Mouse (Mus musculus) heart, embryonic 15.5 days (tissue): Measurements from ENCODE around the gene Ctf2. TPM values are rescaled to one million over a fixed set of nuclear protein-coding genes. Genes with fewer than 3 reads are reported as not detected.

Experiments
- ATAC-seq: fragments of 200-750 bp; cut with Nextera tagmentation; replicated peaks from 2 replicates; pipeline ENCODE4 v1.8.0; 2017; ENCODE audit warnings: low read depth, moderate TSS enrichment; ENCODE audit not compliant: insufficient number of reproducible peaks, insufficient read depth, low FRiP score
- H3K27ac ChIP-seq: fragments of 300-500 bp; sonication (generic); 2 replicates; pipeline ENCODE4 v1.5.1; 2015; ENCODE audit warnings: mild to moderate bottlenecking, inconsistent platforms
- H3K27me3 ChIP-seq: fragments of 300-500 bp; sonication (generic); 2 replicates; pipeline ENCODE4 v1.6.1; 2015; ENCODE audit warnings: inconsistent platforms
- H3K36me3 ChIP-seq: fragments of 300-500 bp; sonication (generic); 2 replicates; pipeline ENCODE4 v1.6.1; 2015; ENCODE audit warnings: mild to moderate bottlenecking, inconsistent platforms
- H3K4me1 ChIP-seq: fragments of 300-500 bp; sonication (generic); replicated peaks from 2 replicates; pipeline ENCODE4 v1.6.1; 2015; ENCODE audit warnings: inconsistent platforms
- H3K4me2 ChIP-seq: fragments of 300-500 bp; sonication (generic); 2 replicates; pipeline ENCODE4 v1.6.1; 2015; ENCODE audit warnings: inconsistent platforms, mild to moderate bottlenecking, moderate library complexity
- H3K4me3 ChIP-seq: fragments of 300-500 bp; sonication (generic); 2 replicates; pipeline ENCODE4 v1.5.1; 2015; ENCODE audit warnings: mild to moderate bottlenecking, inconsistent platforms
- H3K9ac ChIP-seq: fragments of 300-500 bp; sonication (generic); 2 replicates; pipeline ENCODE4 v1.6.1; 2015; ENCODE audit warnings: mild to moderate bottlenecking, inconsistent platforms
- H3K9me3 ChIP-seq: fragments of 300-500 bp; sonication (generic); replicated peaks from 2 replicates; pipeline ENCODE4 v1.6.1; 2016; ENCODE audit warnings: inconsistent platforms
- WGBS: fragments of 180-500 bp; shearing (Covaris S2); methylation state at CpG from one replicate; pipeline ENCODE4 v1.1.7; 2015; ENCODE audit warnings: mixed read lengths; 5-methylcytosine and 5-hydroxymethylcytosine counted together
- polyA plus RNA-seq: library from polyadenylated mRNA; unstranded; fragments of >200 nt; fragmentation: Nextera tagmentation; extraction: Ambion mirVana; gene quantifications from 2 replicates; pipeline ENCODE4 v1.2.1, GENCODE M21; 2015

Ctf2 gene
- polyA plus RNA-seq, 1 experiment from 2014 or later: 0.20 TPM

DNA sequence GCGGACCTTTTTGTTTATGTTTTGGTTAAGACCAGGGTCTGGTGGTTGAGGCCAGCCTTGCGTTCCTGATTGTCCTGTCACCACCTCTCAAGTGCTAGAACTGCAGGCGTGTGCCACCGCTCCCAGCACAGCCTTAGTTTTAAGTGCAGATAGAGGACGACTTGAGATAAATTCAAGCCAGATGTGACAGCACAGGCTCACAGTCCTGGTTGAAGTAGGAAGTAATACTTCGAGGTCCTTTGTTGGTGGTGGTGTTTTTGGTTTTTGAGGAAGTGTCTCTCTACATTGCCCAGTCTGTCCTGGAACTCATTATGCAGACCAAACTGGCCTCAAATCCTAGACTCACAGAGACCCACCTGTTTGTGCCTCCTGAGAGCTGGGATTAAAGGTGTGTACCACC lies 27.8 kb upstream of the Ctf2 start:
- H3K9ac ChIP-seq: no peak overlapping the region
- peaks cover 18% of the 10 kb centered on the region for H3K4me1 ChIP-seq
- no peak for ATAC-seq
- whole genome bisulfite sequencing: 16% methylated on average over 6 of the region's 6 CpGs
- H3K4me3 ChIP-seq: no peak overlapping the region
- H3K9me3 ChIP-seq: no peaks in the 10 kb centered on the region
- peak overlapping the region; percentile 35; the same call in 1 of the 2 replicates for H3K4me2 ChIP-seq
- no peaks in the 10 kb centered on the region for H3K27me3 ChIP-seq
- H3K27ac ChIP-seq: 0 out of 2 replicates have a peak overlapping the region, but pooled peaks have one; percentile 4
- H3K36me3 ChIP-seq: peaks cover 30% of the 10 kb centered on the region

DNA sequence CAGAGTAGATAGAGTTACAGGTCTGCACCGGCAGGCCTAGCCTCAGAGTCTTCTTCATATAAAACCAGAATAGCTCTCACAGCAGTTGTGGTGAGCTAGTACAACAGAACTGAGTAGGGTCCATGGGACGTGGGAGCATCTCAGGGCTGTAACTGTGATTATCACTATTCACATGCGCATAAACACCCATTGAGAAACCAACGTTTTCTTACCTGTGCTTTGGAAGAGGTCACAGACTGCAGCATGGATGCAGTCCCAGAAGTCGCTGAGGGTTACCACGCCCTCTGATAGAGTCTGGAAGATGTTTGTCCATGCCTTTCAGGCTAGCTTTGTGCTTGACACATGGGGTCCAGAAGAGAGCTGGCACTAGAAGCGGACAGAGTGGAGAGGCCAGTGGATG lies 21.8 kb upstream of the Ctf2 start:
- H3K4me1 ChIP-seq: no peaks in the 10 kb centered on the region
- H3K27ac ChIP-seq: no peak overlapping the region
- peaks cover 57% of the 10 kb centered on the region for H3K36me3 ChIP-seq
- no peak overlapping the region for H3K4me3 ChIP-seq
- H3K9ac ChIP-seq: no peak overlapping the region
- whole genome bisulfite sequencing: 92% methylated on average over 7 of the region's 7 CpGs
- no peaks in the 10 kb centered on the region for H3K9me3 ChIP-seq
- no peak for ATAC-seq
- H3K27me3 ChIP-seq: no peaks in the 10 kb centered on the region
- no peak overlapping the region for H3K4me2 ChIP-seq

DNA sequence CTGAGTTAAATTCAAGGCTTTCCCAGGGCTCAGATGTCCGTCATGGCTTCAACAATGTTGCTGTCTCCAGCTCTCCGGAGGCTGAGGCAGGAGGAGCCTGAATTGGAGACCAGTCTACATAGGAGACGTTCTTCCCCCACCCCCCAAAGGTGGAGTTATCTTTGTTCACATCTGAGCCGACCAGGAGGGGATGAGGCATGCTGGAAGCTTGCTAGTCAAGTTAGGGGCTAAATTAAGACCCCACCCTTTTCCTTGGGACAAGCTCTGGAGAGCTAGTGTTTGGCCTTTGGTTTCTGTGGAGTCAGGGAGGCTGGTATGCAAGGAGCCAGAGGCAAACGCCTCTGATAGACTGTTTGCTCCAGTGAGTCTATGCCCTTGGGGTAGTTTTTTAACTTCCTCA lies 21.2 kb upstream of the Ctf2 start:
- Histone ChIP-seq H3K9ac (no peak overlapping the region), H3K4me1 (no peaks in the 10 kb centered on the region), H3K36me3 (peaks cover 63% of the 10 kb centered on the region), H3K27ac (no peak overlapping the region), H3K4me3 (no peak overlapping the region), H3K27me3 (no peaks in the 10 kb centered on the region), H3K4me2 (no peak overlapping the region), H3K9me3 (no peaks in the 10 kb centered on the region)
- no peak for ATAC-seq
- 65% methylated on average over 5 of the region's 5 CpGs for WGBS

DNA sequence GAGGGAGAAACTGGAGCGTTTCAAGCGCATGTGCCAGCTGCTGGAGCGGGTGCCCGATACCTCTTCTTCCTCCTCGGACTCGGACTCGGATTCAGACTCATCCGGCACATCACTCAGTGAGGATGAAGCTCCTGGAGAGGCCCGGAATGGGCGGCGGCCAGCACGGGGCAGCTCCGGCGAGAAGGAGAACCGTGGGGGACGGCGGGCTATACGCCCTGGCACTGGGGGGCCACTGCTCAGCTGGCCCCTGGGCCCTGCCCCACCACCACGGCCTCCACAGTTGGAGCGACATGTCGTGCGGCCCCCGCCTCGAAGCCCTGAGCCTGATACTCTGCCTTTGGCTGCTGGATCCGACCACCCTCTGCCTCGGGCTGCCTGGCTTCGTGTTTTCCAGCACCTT lies 20.1 kb upstream of the Ctf2 start:
- Histone ChIP-seq H3K9ac (no peak overlapping the region), H3K36me3 (peaks cover 59% of the 10 kb centered on the region), H3K4me2 (no peak overlapping the region), H3K27me3 (no peaks in the 10 kb centered on the region), H3K4me3 (no peak overlapping the region), H3K4me1 (peaks cover 8% of the 10 kb centered on the region; the same call in 1 of the 2 replicates), H3K27ac (no peak overlapping the region), H3K9me3 (no peaks in the 10 kb centered on the region)
- no peak for ATAC-seq
- WGBS: 93% methylated on average over 27 of the region's 27 CpGs

DNA sequence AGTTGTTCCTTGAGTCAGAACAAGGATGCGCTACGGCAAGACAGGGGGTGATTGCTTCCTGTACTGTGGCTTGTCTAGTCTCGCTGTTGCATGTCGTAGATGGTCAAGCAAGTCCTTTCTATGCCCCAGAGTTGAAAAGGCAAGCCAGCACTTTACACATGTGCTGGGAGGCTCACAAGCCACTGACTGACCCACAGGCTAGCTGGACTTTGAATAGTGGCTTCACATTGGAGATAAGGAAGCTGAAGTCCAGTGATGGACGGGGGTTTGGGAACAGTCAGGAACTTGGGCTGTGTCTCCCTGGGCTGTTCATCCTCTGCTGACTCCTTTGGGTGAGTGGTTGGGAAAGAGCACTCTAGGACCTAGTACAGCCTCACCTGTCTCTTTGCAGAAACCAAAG lies 19.7 kb upstream of the Ctf2 start:
- peaks cover 55% of the 10 kb centered on the region for H3K36me3 ChIP-seq
- ATAC-seq: no peak
- peaks cover 13% of the 10 kb centered on the region; the same call in 1 of the 2 replicates for H3K4me1 ChIP-seq
- no peaks in the 10 kb centered on the region for H3K9me3 ChIP-seq
- WGBS: 89% methylated on average over 5 of the region's 5 CpGs
- no peak overlapping the region for H3K4me2 ChIP-seq
- H3K27ac ChIP-seq: no peak overlapping the region
- H3K4me3 ChIP-seq: no peak overlapping the region
- H3K9ac ChIP-seq: no peak overlapping the region
- no peaks in the 10 kb centered on the region for H3K27me3 ChIP-seq

DNA sequence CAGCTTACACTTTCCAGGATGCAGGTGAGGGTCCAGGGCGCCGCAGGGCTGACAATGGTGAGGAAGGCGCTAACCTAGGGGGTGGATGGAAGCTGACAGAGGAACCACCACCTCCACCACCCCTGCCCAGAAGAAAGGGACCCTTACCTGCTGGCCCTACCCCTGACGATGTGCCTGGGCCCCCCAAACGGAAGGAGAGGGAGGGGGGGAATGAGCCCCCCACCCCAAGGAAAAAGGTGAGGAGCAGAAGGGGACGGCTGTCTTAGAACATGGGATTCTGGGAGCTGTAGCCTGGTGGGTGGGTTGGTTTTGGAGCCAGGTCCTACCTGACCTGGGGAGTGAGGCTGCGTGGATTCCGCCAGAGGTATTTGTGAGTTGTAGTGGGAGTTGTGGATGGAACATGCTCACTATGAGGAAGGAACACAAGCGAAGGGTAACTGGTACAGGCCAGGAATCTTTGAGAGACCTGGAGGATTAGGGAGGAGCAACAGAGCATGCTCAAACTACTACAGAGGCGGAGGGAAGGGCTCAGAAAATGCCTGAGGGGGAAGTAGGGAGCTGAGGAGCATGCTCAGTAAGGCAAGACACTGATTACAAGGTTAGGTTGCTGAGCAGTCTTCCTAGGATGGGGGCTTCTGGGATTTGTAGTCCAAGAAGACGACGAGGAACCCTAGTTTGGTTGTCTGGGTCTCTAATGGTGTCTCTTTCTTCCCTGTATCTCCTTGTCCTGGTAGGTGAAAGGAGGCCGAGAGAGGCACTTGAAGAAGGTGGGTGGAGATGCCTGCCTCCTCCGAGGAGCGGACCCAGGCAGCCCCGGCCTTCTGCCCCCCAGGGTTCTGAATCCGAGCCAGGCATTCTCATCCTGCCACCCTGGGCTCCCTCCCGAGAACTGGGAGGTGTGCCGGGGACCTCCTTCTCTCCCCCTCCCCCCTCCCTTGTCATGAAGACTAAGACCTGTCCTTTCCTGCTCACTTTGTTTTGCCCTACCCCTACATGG lies 18.5 kb upstream of the Ctf2 start:
- Histone ChIP-seq H3K4me1 (peaks cover 13% of the 10 kb centered on the region; the same call in 1 of the 2 replicates), H3K4me3 (no peak overlapping the region), H3K9me3 (no peaks in the 10 kb centered on the region), H3K4me2 (no peak overlapping the region), H3K27ac (no peak overlapping the region), H3K36me3 (peaks cover 51% of the 10 kb centered on the region), H3K9ac (no peak overlapping the region), H3K27me3 (no peaks in the 10 kb centered on the region)
- 85% methylated on average over 19 of the region's 19 CpGs for WGBS
- ATAC-seq: no peak

DNA sequence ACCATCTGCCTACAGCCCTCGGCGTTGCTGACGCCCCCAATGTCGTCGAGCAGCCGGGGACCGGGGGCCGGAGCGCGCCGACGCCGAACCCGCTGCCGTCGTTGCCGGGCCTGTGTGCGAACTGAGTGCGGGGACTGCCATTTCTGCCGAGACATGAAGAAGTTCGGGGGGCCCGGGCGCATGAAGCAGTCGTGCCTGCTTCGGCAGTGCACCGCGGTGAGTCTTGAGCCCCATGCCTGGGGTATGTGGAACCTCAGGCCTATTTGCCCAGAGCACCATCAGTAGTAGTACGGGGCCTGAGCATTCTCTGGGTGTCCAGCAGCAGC lies 16.2 kb upstream of the Ctf2 start:
- Histone ChIP-seq H3K4me2 (no peak overlapping the region; the same call in 1 of the 2 replicates), H3K36me3 (peaks cover 43% of the 10 kb centered on the region)

DNA sequence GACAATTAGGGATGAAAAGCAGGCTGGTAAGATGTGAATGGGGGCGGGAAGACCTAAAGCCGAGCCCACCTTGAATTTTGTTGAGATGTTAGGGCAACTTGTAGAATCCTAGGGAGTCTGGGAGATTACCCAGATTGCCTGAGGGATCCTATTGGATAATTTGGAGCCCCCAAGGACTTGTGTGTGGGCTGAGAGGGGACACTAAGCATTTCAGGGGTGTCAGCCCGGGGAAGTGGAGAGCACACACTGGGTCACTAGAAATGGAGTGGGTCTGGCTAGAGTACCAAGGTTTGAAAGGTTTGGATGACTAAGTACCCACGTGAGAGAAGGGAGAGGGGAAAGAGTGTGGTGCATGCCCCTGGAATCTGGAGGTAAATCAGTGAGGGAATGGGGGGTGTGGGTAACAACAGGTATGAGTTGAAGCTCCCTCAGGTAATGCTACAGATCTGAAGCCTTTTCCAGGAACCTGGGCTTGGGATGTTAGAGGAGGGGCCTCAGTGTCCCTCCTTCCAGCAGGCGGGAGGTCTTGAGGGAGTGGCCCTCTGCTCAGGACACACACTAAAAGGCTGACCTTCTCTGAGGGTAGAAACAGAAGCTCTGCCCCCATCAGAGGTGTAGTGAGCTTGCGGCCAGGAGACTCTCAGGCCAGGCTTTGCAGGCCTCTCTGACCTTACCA lies 15.7 kb upstream of the Ctf2 start:
- Histone ChIP-seq H3K4me3 (peak overlapping the region; percentile 82), H3K9me3 (no peaks in the 10 kb centered on the region), H3K36me3 (peaks cover 38% of the 10 kb centered on the region), H3K27me3 (no peaks in the 10 kb centered on the region), H3K9ac (peak overlapping the region; percentile 81; the same call in 1 of the 2 replicates), H3K27ac (no peak overlapping the region), H3K4me1 (peaks cover 17% of the 10 kb centered on the region; the same call in 1 of the 2 replicates), H3K4me2 (peak overlapping the region; percentile 99)
- WGBS: 53% methylated on average over 6 of the region's 6 CpGs
- ATAC-seq: no peak

More for the DNA sequence above, 16.2 kb upstream of the Ctf2 start:
- H3K27ac ChIP-seq: no peak overlapping the region
- no peak overlapping the region for H3K4me3 ChIP-seq
- 92% methylated on average over 28 of the region's 28 CpGs for WGBS
- peaks cover 17% of the 10 kb centered on the region; the same call in 1 of the 2 replicates for H3K4me1 ChIP-seq
- no peak for ATAC-seq
- H3K27me3 ChIP-seq: no peaks in the 10 kb centered on the region
- no peak overlapping the region for H3K9ac ChIP-seq
- no peaks in the 10 kb centered on the region for H3K9me3 ChIP-seq

DNA sequence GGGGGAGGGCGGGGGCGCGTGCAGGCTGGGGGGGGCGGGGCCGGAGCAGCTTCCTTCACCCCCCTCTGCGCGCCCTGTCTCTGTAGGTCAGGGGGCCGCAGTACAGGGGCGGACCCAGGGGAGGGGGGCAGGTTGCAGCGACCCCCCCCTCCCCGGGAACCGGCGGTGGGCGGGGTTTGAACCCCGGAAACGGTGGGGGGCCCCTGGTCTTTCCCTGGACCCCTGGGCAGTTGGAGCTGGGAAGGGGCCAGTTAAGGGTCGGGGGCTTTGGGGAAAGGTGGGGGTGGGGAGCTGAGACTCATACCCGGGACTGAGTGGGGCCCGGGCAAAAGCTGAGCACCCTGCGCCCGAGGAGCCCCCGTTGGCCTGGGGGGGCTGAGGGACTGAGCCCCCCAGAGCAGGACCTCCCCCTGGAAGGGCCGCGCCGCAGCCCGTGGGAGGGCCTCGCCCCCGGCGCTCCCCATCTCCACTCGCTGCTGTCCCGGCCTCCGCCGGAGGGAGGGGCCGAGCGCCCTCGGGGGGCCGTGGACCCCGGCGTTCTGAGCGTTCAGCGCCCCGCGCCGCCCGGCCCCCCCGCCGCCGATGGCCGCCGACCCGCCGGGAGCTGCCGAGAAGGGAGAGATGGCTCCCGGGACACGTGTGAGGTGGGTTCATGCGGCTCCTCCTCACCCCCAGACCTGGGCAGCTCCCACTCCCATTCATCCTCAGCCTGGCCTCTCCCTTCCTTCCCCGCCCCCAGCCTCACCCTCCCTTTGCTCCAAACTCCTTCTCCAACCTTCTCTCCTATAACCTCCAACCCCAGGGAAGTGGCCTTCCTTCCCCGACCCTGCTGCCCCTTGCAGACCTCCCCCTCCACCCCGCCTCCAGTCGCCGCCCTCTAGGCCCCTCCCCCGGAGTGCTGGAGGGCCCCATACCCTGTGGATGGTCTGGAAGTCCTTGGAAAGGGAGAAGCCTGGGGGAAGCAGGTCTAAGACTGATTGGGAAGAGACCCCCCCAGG lies 14.8 kb upstream of the Ctf2 start:
- Histone ChIP-seq H3K27me3 (no peaks in the 10 kb centered on the region), H3K9me3 (no peaks in the 10 kb centered on the region), H3K4me1 (peaks cover 17% of the 10 kb centered on the region; the same call in 1 of the 2 replicates), H3K27ac (peak overlapping the region; percentile 90), H3K9ac (peak overlapping the region; percentile 81), H3K4me3 (peak overlapping the region; percentile 82), H3K36me3 (peaks cover 31% of the 10 kb centered on the region), H3K4me2 (peak overlapping the region; percentile 99)
- peak; percentile 8 for ATAC-seq
- under 1% methylated on average over 36 of the region's 62 CpGs for WGBS

DNA sequence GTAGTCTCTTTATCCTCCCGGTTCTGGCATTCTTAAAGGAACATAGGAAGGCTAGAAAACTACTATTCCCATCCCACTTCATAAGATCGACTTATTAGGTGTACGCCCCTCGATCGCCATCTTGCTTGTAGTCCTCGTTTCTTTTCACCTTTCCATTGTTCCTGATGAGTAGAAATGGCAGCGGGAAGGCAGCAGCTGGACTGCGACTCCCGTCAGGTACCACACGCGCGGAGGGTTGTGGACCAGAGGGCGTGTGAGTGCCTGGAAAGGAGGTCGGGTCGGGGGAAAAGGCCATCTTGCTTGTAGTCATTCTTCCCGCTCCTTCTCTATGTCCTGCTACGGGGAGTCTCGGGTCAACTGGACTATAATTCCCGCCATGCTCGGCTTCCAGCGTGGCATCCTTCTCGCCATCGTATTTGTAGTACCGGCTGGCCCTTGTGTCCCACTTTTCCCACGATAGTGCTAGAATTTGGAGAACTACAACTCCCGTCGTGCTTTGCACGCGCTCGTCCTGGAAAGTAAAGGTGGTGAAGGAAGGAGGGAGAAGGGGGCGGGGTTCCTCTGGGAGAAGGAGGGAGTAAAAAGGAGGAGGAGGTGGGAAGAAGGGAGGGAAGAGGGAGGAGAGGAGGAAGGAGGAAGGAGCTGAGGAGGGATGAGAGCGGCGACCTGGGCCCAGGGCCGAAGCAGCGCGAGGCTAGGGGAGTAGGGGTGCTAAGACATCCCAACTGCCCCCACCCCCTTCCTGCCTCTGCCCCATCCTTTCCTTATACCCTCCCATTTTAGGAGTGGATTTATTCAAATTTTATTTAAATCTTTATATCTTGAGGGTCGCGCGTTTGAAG lies 13.9 kb upstream of the Ctf2 start:
- peak overlapping the region; percentile 90 for H3K27ac ChIP-seq
- H3K4me3 ChIP-seq: peak overlapping the region; percentile 82
- peak overlapping the region; percentile 81 for H3K9ac ChIP-seq
- H3K4me1 ChIP-seq: peaks cover 17% of the 10 kb centered on the region; the same call in 1 of the 2 replicates
- under 1% methylated on average over 39 of the region's 39 CpGs for WGBS
- peak; percentile 84 for ATAC-seq
- no peaks in the 10 kb centered on the region for H3K27me3 ChIP-seq
- H3K9me3 ChIP-seq: no peaks in the 10 kb centered on the region
- H3K4me2 ChIP-seq: peak overlapping the region; percentile 99
- peaks cover 22% of the 10 kb centered on the region for H3K36me3 ChIP-seq
